Mouse (Mus musculus) heart, postnatal 10 days (tissue): ENCODE results near the gene Adcy10. TPM values are rescaled to one million over a fixed set of nuclear protein-coding genes. Genes with fewer than 3 reads are reported as not detected.
A peak's percentile ranks its signal among the peaks of the same experiment; 100 is the strongest.

Experiments
- DNase-seq, 2 experiments: peaks; one replicate each; pipeline ENCODE4 v3.0.0; 2021
- intact Hi-C: fragments of 180-260 bp; cut with DNase I; formaldehyde crosslinking; loops from one replicate; pipeline ENCODE4 v1.15.1; 2025
- total RNA-seq, 2 experiments: library from RNA; stranded (reverse); gene quantifications; 2 replicates each; pipeline ENCODE4 v1.2.3; 2021

Gene Adcy10
- under 1 TPM in 1 of 2 experiments, not detected in 1; 0.20 TPM for total RNA-seq

DNA sequence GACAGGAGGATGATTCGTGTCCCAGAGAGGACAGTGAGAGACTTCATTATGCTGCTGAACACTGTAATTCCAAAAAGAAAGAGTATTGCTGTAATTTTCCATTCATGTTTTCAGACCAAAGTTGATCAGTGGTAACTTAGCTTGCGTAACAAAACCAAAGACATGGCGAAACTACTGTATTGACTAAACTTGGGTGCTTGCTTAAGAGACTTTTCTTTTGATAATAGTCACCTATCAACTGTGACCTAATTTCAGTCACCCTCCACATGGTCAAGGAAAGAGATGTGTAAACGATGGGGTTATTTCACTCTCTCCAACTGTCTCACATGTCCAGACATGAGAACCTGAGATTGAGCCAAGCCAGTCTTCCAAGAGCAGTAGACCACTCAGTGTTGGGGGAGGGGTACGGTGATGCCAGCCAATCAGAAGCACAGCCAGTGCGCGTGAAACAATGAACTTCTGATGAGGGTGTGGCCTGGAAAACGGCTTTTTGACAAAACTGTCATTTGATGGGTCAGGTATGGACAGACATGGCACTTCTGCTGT, at the start of gene Adcy10:
Adcy10 (plus strand) TSS at position 496 of the 546 bp plus-strand sequence.
- no peak for DNase-seq
- intact Hi-C loops = no loop called here

DNA sequence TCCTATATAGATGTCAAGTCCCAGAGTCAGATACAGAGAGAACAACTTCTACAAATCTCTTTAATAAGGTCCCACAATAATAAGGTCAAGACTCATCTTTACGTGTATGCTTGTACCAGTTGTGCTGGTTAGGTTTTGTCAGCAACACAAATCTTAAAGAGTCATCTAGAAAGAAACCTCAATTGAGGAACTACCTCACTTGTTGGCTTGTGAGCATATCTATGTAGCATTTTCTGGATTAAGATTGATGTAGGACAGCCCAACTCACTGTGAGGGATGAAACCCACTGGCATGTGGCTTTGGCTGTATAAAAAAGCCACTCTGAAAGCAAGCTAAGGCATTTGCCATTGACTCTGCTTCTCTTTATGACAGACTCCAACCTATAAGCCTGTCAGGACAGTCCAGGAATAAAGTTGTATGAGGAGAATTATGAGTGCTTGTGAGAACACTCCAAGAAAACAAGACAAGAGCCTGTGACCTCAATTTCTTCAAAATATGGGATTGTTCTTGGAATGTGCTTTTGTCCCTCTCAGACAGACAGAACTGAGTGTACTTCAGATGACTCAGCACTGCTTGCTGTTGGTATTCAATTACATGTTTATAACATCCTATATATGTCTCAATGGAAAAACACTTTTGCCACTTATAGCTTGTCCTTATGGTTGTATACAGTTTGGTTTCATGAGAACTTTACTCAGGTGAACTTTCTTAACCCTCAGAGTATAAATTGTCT, 46.5 kb upstream of the Adcy10 start:
- intact Hi-C loops = no loop called here
- DNase-seq = no peak

DNA sequence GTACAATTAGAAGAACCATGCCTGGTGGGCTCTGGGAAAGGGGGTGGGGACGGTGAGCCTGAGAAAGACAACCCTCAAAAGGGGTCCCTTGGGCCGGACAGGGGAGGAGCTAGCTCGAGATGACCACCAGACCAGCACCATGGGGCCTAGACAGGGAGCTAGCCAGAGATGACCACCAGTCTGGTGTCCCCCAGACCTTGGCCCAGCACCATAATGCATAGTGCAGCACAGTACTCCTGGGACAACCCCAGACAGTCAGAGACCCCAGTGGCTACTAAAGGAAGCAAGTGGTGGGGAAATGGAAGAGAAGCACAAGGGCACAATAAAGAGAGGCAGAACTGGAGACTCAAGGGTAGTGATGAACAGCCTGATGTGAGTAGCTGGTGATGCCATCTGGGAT, 44.2 kb upstream of the Adcy10 start:
- DNase-seq = no peak
- intact Hi-C loops = no loop called here

DNA sequence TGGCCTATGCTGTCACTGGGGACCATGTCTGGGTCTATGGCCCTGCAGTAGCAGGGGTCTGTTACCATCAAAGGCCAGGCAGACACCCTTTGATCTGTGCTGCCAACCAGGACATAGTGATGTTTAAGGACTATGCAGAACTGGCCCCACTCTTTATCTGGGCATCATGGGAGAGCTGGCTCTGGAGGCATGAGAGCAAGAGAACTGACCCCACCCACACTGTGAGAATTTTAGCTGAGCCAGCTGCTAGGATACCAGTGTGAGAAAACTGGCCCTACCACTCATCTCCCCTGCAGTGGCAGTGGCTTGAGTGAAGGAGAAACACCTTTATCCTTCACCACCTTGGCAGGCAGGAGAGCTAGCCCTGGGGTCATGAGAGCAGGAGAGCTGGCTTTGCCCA, 43.8 kb upstream of the Adcy10 start:
- intact Hi-C loops = no loop called here
- no peak for DNase-seq

DNA sequence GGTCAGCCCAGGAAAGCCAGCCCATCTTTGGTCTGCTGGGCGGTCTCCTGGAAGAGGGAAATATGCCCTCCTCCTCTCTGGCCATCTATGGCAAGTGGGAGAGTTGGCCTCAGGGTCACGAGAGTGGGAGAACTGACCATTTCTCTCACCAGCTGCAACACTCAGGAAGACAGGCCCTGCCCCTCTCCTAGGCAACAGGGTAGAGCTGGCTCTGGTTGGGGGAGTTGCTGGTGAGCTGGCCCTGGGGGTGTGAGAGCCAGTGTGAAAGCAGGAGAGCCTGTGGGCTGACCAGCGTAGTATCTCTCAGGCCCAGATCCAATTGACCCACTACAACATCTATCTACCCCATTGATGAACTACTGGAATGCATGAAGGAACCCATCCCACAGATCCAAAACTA, 43.3 kb upstream of the Adcy10 start:
- intact Hi-C loops = no loop called here

DNA sequence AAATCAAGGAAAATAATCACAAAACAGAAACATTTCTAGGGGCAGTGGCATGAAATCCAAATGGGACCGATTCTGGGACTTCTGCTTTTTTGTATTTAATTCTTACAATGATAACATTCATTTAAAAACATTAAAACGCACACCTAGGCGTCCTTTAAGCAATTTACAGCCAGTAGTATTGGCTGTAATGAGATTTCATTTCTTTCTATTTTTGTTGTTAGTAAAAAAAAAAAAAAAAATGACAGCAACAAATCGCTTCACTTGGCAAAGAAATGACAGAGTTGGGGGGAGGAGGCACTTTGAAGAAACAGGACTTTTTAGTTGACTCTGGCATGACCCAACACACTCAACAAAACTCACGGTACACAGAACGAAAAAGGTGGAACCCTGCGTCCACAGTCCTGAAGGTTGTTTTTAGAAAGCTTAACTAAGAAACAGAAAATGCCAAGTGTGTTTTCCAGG, 25.9 kb upstream of the Adcy10 start:
- intact Hi-C loops = no loop called here

More for the DNA sequence above, 43.3 kb upstream of the Adcy10 start:
- no peak for DNase-seq

DNA sequence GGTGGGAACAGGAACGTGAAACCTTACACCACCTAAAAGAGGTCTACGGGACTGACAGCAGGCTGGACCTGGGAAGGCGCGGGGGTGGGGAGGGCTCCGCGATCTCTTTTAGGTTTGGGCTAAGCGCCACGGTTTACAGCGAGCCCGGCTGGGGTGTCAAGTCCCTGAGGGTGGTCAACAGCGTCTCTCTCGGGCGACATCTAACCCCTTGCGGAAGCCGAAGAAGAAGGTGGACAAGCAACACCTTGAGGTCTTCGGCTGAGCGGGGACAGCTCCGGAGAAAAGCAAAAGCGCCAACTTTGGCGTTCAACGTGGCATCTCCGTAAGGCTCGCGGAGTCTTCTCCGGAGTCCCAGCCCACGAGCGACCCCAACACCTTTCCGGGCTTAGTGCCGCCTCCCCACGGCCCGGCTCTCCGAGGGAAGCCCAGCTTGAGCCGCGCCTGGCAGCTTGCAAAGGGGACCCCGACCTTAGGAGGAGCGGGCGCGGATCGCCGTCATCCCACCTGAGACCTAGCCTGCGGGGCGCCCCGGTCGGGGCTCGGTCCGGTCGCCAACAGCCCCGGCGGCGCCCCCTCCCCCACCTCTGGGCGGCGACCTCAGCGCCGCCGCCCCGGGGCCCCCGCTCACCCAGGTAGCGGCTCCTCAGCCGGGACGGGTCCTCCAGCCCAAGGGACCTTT, 25.3 kb upstream of the Adcy10 start:
- intact Hi-C loops = loop anchor here (5.0 to 10.0 kb wide), 5 partner anchors 128 to 545 kb away; partner anchors contain the start of genes Pou2f1 and Tiprl
- DNase-seq = peak; percentile 78 to 83

More for the DNA sequence above, 25.9 kb upstream of the Adcy10 start:
- DNase-seq = no peak

DNA sequence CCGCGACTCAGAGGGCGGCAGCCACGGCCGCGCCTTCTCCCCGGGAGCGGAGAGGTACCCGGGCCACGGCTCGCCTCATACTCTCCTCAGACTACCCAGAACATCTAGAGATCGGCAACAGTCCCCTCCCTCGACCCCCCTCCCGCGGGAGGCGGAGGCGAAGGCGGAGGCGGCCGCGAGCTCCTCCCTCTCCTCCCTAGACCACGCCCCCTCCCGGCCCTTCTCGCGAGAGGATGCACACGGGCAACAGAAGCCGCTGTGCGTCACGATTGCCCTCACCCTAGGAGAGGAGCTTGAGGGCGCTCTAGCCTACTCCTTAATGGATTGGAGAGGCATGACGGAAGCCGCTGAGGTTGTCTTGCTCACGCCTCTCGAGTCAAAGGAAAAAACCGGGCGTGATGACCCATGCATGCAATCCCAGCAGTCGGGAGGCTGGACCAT, 24.6 kb upstream of the Adcy10 start, which contains the start of the genes Dcaf6 and Mpc2:
Dcaf6 (minus strand) TSS at position 116 of the 441 bp plus-strand sequence.
Mpc2 (plus strand) TSS at position 278 of the 441 bp plus-strand sequence.
- intact Hi-C loops = loop anchor here (5.0 to 10.0 kb wide), 5 partner anchors 127 to 544 kb away; partner anchors contain the start of genes Pou2f1 and Tiprl
- DNase-seq = peak; percentile 100

DNA sequence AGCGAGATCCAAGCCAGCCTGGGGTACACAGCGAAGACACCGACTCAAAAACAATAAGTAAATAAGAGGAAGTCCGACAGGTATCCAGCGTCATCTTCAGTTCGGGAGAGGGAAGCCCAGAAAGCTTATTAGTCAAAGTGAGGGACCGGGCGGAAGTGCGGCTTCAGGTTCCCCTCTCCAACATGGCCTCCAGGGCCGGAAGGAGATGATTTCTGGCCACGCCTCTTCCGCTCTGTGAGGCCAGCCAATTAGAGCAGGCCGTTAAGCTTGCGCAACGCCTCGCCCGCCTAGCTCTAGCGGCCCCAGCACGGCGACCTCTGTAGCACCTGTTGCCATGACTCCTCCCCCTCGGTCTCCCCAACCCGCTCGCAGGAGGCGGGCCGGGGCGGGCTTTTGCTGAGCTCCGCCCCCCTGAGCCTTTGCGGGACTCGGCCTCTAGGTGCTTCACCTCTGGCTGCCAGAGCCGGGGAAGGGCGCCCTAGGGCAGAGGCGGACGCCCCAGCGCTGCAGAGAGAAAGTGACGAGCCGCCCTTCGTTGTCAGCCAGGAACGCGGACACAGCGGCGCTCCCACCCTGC, 24.1 kb upstream of the Adcy10 start:
- intact Hi-C loops = loop anchor here (5.0 to 10.0 kb wide), 5 partner anchors 126 to 544 kb away; partner anchors contain the start of genes Pou2f1 and Tiprl
- peak; percentile 99 for DNase-seq

DNA sequence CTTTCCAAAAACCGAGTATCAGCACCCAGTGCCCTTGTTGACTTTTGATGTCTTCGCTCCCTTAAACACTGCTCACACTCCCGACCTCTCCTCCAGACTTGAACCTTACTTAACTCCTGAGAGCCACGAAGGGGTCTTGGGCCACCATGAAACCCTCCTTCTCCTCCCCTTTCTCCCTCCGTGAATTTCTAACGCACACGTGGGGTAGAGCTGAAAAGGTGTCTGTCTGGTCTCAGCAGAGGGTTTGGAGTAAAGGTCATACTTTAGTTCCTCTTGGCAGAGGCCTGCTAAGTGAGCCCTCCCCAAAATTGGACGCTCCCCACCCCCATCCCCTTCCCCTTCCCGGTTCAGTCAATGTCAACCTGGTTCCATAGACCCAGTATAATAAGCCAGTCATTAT, 23.3 kb upstream of the Adcy10 start:
- peak; percentile 50 to 55 for DNase-seq
- intact Hi-C loops = loop anchor here (5.0 to 10.0 kb wide), 5 partner anchors 126 to 543 kb away; partner anchors contain the start of genes Pou2f1 and Tiprl

DNA sequence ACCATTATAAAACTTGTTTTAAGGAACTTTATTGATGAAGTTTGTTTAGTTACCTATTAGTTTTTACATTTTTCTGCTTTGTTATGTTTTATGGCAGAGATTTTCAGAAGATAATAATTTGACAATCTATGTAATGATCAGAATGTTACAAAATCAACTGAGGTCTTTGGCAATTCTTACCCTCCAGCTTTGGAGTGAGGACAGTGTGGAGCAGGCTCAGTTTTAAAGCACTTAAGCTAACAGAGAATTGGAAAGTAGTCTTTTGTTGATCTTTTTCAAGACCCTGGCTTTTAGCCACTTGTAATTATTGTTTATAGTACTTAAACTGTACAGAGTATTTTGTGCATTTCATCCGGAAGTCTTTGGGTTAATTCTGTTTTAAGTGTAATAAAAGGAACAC, 22.1 kb upstream of the Adcy10 start:
- intact Hi-C loops = loop anchor here (5.0 to 10.0 kb wide), 5 partner anchors 124 to 542 kb away; partner anchors contain the start of genes Pou2f1 and Tiprl
- DNase-seq = no peak

DNA sequence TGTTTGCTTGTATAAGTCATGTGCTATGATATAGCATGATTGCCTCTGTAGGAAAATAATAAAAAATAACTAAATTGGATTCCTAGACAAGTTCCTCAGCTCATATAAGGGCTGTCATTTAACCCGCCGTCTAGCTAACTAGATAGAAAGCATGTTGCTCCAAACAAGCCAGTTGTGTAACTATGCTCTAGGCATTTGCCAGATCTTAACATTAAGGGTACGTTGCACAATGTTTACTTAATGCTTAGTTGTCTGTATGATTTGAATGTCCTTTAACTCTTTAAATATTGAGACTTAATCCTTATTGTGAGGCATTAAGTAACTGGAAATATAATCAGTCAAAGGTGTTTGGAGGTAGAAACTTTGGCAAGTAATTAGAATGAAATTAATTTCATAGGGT, 20.4 kb upstream of the Adcy10 start:
- no peak for DNase-seq
- intact Hi-C loops = loop anchor here (5.0 to 10.0 kb wide), 5 partner anchors 123 to 540 kb away; partner anchors contain the start of genes Pou2f1 and Tiprl

DNA sequence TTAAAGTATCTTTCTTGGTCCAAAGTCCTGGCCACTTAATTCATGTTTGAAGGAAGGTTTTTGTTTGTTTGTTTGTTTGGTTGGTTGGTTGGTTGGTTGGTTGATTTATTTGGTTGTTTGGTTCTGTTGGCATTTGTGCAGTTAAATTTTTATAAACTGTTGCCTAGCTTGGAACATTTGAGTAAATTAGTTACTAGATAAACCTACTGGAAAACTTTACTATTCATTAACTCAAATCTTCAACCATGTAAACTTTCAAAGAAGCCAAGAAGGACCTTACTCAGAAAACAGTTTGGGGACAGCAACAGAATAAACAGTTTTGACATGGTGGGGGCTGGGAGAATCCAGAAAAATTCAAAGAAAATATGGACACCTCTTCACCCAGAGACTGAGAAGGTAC, 16.0 kb upstream of the Adcy10 start:
- intact Hi-C loops = loop anchor here (10.0 kb wide), 2 partner anchors 266 to 536 kb away; partner anchors contain the start of gene Pou2f1
- DNase-seq = no peak

DNA sequence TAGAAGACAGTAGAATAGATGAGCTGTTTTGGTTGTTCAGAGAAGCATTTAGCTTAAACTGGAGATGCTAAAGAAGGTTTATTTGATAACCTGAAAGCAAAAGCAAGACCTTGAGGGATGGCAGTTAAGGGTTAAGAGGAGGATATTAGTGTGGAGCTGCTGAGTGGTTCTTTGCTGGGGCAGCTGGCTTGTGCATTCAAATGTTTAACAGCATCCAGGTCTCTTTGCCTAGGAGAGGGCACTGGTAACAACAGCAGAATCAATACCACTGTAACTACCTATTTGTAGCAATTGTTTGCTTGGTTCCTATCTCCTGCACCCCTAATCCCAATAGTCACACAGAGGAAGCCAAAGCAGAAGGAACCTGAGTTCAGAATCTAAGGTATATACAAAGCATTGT, 15.3 kb upstream of the Adcy10 start:
- no peak for DNase-seq
- intact Hi-C loops = loop anchor here (10.0 kb wide), 2 partner anchors 265 to 535 kb away; partner anchors contain the start of gene Pou2f1

DNA sequence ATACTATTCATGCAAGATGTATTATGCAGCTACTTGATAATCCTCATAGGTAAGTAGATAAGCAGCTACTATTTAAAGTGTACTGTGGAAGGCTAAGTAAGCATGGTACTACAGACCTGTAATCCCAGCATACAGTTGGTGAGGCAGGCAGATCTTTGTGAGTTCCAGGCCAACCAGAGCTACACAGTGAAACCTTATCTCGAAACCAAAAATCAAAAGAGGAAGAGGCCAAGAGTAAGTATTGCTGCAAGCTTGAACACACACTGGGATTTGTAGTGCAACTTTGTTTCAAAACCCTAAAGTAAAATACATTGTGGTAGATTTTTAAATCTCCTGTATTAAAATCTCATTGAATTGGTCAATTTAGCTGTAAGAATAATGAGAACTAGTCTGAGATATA, 13.5 kb upstream of the Adcy10 start:
- intact Hi-C loops = no loop called here
- no peak for DNase-seq

DNA sequence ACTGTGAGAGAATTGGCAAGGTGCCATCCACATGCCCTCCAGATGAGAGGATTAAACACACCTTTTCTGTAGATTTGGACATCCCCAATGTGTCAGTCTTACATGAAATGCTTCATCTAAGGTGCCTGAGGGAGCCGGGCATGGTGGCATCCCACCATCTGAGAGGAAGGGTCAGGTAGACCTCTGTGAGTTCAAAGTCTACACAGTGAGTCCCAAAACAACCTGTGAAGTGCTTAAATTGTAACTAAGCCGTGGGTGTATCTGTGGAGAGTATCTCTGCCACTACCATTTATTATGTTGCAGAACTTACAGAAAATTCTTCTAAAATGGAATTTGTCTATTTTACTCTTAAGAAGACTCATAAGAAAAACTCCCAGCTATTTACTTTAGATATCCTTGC, 1.1 kb downstream of the Adcy10 start:
- intact Hi-C loops = no loop called here
- no peak for DNase-seq

DNA sequence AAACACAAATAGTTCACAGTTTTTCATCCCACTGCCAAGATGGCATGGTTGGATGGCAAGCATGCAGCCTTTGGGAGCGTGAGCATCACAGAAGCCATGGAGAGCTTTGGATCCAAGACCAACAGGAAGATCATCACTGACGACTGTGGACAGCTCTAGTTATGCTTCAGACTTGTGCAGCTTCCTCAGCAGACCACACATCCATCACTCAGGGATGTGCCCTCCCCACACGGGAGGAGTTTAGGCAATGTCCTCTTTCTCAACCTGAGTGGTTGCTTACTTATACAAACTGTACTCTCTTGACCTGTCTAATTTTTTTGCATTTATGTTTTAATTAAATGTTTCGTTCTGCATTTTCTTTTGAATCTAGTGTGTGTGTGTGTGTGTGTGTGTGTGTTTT, 4.2 kb downstream of the Adcy10 start:
- intact Hi-C loops = no loop called here
- no peak for DNase-seq

DNA sequence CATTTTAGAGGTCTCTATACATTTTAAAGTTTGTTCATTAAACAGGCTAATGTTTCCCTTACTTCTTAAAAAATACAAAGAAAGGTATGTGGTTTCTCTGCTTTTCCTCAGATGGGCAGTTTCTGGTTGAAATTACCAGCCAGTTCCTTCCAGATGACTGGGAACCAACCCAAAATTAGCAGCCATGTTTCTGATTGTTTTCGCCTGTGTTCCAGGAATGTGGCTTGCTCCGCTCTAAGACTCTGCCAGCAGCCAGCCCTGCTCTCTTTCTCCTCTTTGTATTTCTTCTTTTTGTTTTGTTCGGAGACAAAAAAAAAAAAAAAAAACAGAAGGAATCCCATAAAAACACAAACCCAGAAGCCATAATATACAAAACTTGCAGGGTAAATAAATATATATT, 13.9 kb downstream of the Adcy10 start:
- DNase-seq = peak in 1 of 2 experiments; percentile 23
- intact Hi-C loops = no loop called here

DNA sequence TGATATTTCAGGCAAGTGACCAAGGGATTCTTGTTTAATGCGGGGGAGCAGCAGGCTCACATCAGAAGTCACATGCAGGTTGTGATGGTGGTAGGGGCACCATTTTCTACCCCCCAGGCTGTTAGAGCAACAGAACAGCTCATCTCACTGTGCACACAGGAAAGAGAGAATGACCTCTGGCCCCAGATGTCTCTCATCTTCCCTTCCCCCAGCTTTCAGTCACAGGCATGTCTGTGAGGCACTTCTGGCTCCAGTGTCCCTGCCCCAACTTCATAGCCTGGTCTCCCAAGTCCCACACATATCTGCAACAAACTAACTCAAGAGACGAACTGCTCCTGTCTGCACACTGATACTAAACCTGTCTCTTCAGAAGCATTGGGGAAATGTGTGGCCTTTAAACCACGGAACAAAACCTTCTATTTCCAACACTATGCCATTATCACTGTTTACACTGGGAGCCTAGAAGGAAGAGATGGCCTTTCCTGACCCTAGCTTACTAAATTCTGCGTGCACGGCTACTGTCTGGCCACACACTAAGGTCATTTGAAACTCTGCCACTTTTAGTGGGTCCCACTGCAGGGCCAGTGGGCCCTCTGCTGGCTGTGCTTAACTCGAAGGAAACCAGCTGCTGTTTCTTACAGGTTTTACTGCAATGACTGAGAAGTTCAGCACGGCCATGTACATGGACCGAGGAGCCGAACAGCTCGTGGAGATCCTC, 18.5 kb downstream of the Adcy10 start:
- intact Hi-C loops = loop anchor here (1.0 to 5.0 kb wide), 2 partner anchors 114 to 251 kb away; no protein-coding TSS in a partner anchor
- peak; percentile 65 to 68 for DNase-seq

DNA sequence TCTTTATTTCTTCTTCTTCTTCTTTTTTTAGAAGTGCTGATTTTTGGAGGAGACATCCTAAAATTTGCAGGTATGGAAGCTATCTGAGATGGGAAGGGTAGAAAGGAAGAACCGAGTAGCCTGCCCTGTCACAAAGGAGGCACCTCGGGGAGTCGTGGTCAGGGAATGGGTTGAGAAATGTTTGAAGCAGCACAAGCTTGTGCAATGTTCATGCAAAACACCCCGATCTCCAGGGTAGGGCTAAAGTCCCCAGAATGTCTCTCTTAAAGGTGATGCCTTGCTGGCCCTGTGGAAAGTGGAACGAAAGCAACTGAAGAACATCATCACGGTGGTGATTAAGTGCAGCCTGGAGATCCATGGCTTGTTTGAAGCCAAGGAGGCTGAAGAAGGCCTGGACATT, 21.3 kb downstream of the Adcy10 start:
- DNase-seq = no peak
- intact Hi-C loops = no loop called here
